Comparison of ENCODE assay signal across 8 mouse cellular contexts in genomic region chr6:59498079-59498478, GRCm38 (mm10).
DNase-seq lines count a peak whose midpoint lies in the region; ATAC-seq and TF ChIP-seq lines count a peak whose summit lies in the region.

No protein-coding gene starts in this region.

- DNase-seq in adrenal gland, adult (ENCODE audit: inconsistent age in 2 of 2, low spot score in 1 of 2), result peak; percentile 27 to 81
- DNase-seq in adrenal gland, adult 8-10 months, result no peak
- peak; percentile 74 for DNase-seq in NIH3T3 (ENCODE audit: low read depth)
- DNase-seq in cerebellum, postnatal 14 days, result peak; percentile 84 to 88
- DNase-seq in gastrocnemius, postnatal 10 days, result peak; percentile 34
- peak; percentile 23 to 78 for DNase-seq in layer of hippocampus, adult 2 months (ENCODE audit: low spot score in 2 of 2)
- DNase-seq in spleen, postnatal 10 days (ENCODE audit: low spot score in 2 of 2), result peak; percentile 15 to 67

- ATAC-seq in megakaryocyte, adult 5-6 weeks (ENCODE audit: poor library complexity, severe bottlenecking), result peak; percentile 82

- H3K4me3 ChIP-seq in layer of hippocampus, adult 2 months, result no peak overlapping the region

- peak; percentile 84 for TF ChIP-seq CTCF in layer of hippocampus, adult 2 months (conservative IDR thresholded peaks at IDR 0.05)

- no peak overlapping the region for H3K27ac ChIP-seq in layer of hippocampus, adult 2 months
